Mouse (Mus musculus) embryonic fibroblast, embryonic 13.5 days (primary cell): ENCODE measurements around the gene Mapre3. TPM values are rescaled to one million over a fixed set of nuclear protein-coding genes. Genes with fewer than 3 reads are reported as not detected.

Source experiments
- H3K27ac ChIP-seq: 2 replicates; pipeline ENCODE4 v1.5.1; 2012; ENCODE audit warnings: low read length, control low read depth, inconsistent platforms; ENCODE audit not compliant: insufficient read depth
- H3K4me1 ChIP-seq: 2 replicates; pipeline ENCODE4 v1.6.1; 2011; ENCODE audit warnings: low read length; ENCODE audit not compliant: control insufficient read depth, insufficient read depth
- H3K4me3 ChIP-seq: 2 replicates; pipeline ENCODE4 v1.5.1; 2011; ENCODE audit warnings: mild to moderate bottlenecking, control low read depth, low read length; ENCODE audit not compliant: insufficient read depth
- CTCF ChIP-seq: IDR thresholded peaks from 2 replicates; pipeline ENCODE4 v1.5.1; 2011; ENCODE audit warnings: mild to moderate bottlenecking, control low read depth, low read length, moderate library complexity, borderline replicate concordance; ENCODE audit not compliant: insufficient read depth
- POLR2A ChIP-seq: IDR thresholded peaks from 2 replicates; pipeline ENCODE4 v1.6.1; 2011; ENCODE audit warnings: low read depth, mild to moderate bottlenecking, control low read depth, low read length, moderate library complexity
- polyA plus RNA-seq: library from polyadenylated mRNA; stranded (reverse); fragments of >200 nt; gene quantifications from 2 replicates; pipeline ENCODE4 v1.2.4, GENCODE M21; 2011; ENCODE audit warnings: low read depth; ENCODE audit not compliant: missing spikeins, insufficient read length

The Mapre3 gene
- polyA plus RNA-seq, 1 experiment = 26.8 TPM

GRCm38 (mm10) chr5:30889088-30889754 is 74.8 kb downstream of the Mapre3 start:
- H3K4me1 ChIP-seq = peaks cover 7% of the 10 kb centered on the region; the same call in 1 of the 2 replicates
- peak overlapping the region; percentile 76 for H3K27ac ChIP-seq
- peak overlapping the region; percentile 64 for H3K4me3 ChIP-seq
- TF ChIP-seq POLR2A (peak; percentile 55), CTCF (no peak)

GRCm38 (mm10) chr5:30890375-30890774 is 75.9 kb downstream of the Mapre3 start:
- Histone ChIP-seq H3K27ac (peak overlapping the region; percentile 60), H3K4me3 (no peak overlapping the region), H3K4me1 (peaks cover 7% of the 10 kb centered on the region; the same call in 1 of the 2 replicates)
- no peak for TF ChIP-seq CTCF
- TF ChIP-seq POLR2A = no peak

DNA sequence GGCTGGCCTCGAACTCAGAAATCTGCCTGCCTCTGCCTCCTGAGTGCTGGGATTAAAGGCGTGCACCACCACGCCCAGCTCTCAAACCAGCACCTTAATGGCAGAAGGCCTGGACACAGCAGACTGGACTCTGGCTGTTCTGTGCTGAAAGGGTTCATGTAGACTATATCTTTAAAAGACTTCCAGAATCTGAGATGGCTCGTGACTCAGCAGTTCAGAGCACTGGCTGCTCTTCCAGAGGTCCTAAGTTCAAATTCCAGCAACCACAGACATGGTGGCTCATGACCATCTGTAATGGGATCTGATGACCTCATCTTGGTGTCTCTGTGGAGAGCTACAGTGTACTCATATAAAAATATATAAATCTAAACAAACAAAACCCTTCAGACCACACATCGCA is 87.4 kb downstream of the Mapre3 start:
- Histone ChIP-seq H3K27ac (peak overlapping the region; percentile 49; the same call in 1 of the 2 replicates), H3K4me1 (peaks cover 7% of the 10 kb centered on the region; the same call in 1 of the 2 replicates), H3K4me3 (no peak overlapping the region)
- no peak for TF ChIP-seq POLR2A
- TF ChIP-seq CTCF = no peak

DNA sequence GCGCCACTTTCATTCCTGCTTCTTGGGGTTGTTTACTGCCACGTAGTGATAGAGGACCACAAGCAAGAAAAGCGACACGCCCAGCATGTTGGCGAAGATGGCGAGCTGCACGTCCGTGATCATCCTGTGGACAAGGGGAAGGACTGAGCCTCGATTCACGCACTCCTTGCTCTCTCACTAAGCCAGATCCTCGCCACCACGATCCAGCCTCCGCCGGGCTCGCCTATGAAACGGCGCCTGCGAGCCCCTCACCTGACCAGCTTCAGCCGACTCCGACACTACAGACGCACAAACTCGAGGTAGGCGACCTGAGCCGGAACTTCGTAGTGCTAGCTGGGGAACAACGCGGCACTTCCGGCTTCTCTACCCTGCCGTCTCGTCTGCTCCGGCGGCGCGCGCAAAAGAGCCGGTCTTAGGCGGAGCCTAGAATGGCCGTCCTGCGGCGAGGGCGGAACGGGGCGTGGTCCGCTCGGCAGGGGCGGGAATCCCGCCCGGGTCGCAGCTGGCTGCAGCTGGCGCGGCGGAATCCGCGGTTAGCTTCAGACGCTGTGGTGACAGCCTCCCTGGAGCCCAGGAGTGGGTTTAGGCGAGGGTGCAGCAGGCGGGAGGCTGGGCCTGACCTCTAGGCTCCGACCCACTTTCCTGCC is 93.1 kb downstream of the Mapre3 start, which contains the start of gene Ost4:
Gene Ost4, minus strand, starts transcription at position 376 of the 647 bp plus-strand sequence.
- TF ChIP-seq CTCF = no peak
- peak; percentile 80 for TF ChIP-seq POLR2A
- Histone ChIP-seq H3K4me1 (peaks cover 14% of the 10 kb centered on the region), H3K4me3 (peak within 1 kb of the TSS; percentile 94), H3K27ac (peak within 1 kb of the TSS; percentile 97)

- TF ChIP-seq POLR2A (peak; percentile 23; the same call in 1 of the 2 replicates), CTCF (no peak)
- peaks cover 18% of the 10 kb centered on the region for H3K4me1 ChIP-seq
- peak overlapping the region; percentile 39 for H3K4me3 ChIP-seq
- peak overlapping the region; percentile 97 for H3K27ac ChIP-seq
These were observed 94.2 kb downstream of the Mapre3 start for GRCm38 (mm10) chr5:30908426-30909299.

- peak overlapping the region; percentile 97 for H3K27ac ChIP-seq
- H3K4me3 ChIP-seq = no peak overlapping the region
- H3K4me1 ChIP-seq = peaks cover 18% of the 10 kb centered on the region
- no peak for TF ChIP-seq POLR2A
- TF ChIP-seq CTCF = no peak
These were observed 94.8 kb downstream of the Mapre3 start for GRCm38 (mm10) chr5:30909300-30909659.

GRCm38 (mm10) chr5:30909863-30910262 is 95.4 kb downstream of the Mapre3 start:
- Histone ChIP-seq H3K4me3 (no peak overlapping the region), H3K27ac (peak overlapping the region; percentile 97), H3K4me1 (peaks cover 16% of the 10 kb centered on the region)
- TF ChIP-seq POLR2A (no peak), CTCF (no peak)

GRCm38 (mm10) chr5:30910481-30910880 is 96.0 kb downstream of the Mapre3 start:
- TF ChIP-seq POLR2A = no peak
- no peak for TF ChIP-seq CTCF
- H3K27ac ChIP-seq = peak overlapping the region; percentile 22; the same call in 1 of the 2 replicates
- H3K4me3 ChIP-seq = no peak overlapping the region
- H3K4me1 ChIP-seq = peaks cover 16% of the 10 kb centered on the region

GRCm38 (mm10) chr5:30912156-30912555 is 97.7 kb downstream of the Mapre3 start:
- Histone ChIP-seq H3K4me1 (peaks cover 16% of the 10 kb centered on the region), H3K4me3 (no peak overlapping the region), H3K27ac (peak overlapping the region; percentile 94)
- no peak for TF ChIP-seq CTCF
- TF ChIP-seq POLR2A = no peak
